Mouse (Mus musculus) hindbrain, embryonic 10.5 days (tissue): ENCODE data around the gene 4930564D02Rik. TPM values are rescaled to one million over a fixed set of nuclear protein-coding genes. Genes with fewer than 3 reads are reported as not detected.

Experiments
- DNase-seq: peaks from one replicate; pipeline ENCODE4 v3.0.0-alpha.2; 2017; ENCODE audit warnings: low spot score
- H3K27ac ChIP-seq: fragments of 300-500 bp; sonication (generic); 2 replicates; pipeline ENCODE4 v1.5.1; 2016; ENCODE audit warnings: mild to moderate bottlenecking, moderate library complexity
- H3K27me3 ChIP-seq: fragments of 300-500 bp; sonication (generic); 2 replicates; pipeline ENCODE4 v1.6.1; 2016; ENCODE audit warnings: mild to moderate bottlenecking; ENCODE audit not compliant: poor library complexity, insufficient read depth, severe bottlenecking
- H3K36me3 ChIP-seq: fragments of 300-500 bp; sonication (generic); 2 replicates; pipeline ENCODE4 v1.6.1; 2016; ENCODE audit warnings: mild to moderate bottlenecking, moderate library complexity
- H3K4me1 ChIP-seq: fragments of 300-500 bp; sonication (generic); replicated peaks from 2 replicates; pipeline ENCODE4 v1.6.1; 2016; ENCODE audit warnings: mild to moderate bottlenecking
- H3K4me3 ChIP-seq: fragments of 300-500 bp; sonication (generic); 2 replicates; pipeline ENCODE4 v1.5.1; 2016; ENCODE audit warnings: mild to moderate bottlenecking, moderate library complexity
- H3K9me3 ChIP-seq: fragments of 300-500 bp; sonication (generic); 2 replicates; pipeline ENCODE4 v1.6.1; 2016; ENCODE audit warnings: mild to moderate bottlenecking, moderate library complexity
- WGBS: fragments of 180-500 bp; shearing (Covaris S2); methylation state at CpG from one replicate; pipeline ENCODE4 v1.1.7; 2016; 5-methylcytosine and 5-hydroxymethylcytosine counted together
- polyA plus RNA-seq: library from polyadenylated mRNA; unstranded; fragments of >200 nt; fragmentation: Nextera tagmentation; extraction: Ambion mirVana; gene quantifications from 2 replicates; pipeline ENCODE4 v1.2.1, GENCODE M21; 2016

4930564D02Rik gene
- not detected in 2 replicates for polyA plus RNA-seq

DNA sequence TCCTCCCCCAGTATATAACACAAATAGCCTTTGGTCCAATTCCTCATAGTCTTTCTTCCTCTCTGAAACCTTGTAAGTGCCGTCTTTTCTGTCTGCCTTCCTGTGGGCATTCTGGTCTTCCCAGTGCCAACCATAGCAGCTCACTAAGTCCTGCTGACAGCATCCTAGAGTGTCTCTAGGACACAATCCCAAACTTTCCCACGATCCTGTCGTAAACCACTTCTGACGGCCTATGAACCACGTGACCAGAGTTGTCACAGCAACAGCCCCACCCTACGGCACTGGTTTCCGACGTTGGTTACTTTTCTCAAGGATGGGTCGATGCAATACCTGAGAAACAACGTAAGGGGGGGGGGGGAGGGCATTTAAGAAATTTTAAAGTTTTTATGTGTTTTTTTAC is at the start of gene 4930564D02Rik:
Gene 4930564D02Rik (plus strand): TSS at position 301 of the 400 bp plus-strand sequence.
- Histone ChIP-seq H3K4me3 (no peak within 1 kb of the TSS), H3K36me3 (no peaks in the 10 kb centered on the region), H3K4me1 (no peaks in the 10 kb centered on the region), H3K27ac (no peak within 1 kb of the TSS), H3K9me3 (no peaks in the 10 kb centered on the region), H3K27me3 (no peaks in the 10 kb centered on the region)
- WGBS: 92% methylated on average over 10 of the region's 10 CpGs
- DNase-seq: no peak

DNA sequence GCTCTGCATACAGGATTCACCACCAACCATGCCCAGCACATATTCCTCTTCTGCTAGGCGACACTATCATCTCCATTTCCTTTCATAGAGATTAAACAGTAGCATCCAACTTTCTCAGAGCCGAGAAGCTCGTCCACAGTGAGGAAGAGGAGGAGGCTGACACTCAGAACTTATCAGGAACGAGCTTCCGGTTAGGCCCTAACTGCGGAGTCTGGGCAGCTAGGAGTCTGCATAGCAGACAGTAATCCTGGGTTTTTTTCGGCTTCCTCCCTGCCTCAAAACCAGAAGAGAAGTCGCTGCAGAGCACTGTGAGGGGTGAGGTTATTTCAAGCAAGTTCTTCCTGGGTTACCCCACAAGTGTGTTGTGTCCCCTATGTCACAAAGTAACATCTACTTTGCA is 49.3 kb upstream of the 4930564D02Rik start:
- H3K27ac ChIP-seq: no peak overlapping the region
- H3K4me1 ChIP-seq: peaks cover 6% of the 10 kb centered on the region; the same call in 1 of the 2 replicates
- H3K9me3 ChIP-seq: no peaks in the 10 kb centered on the region
- no peak overlapping the region for H3K4me3 ChIP-seq
- peaks cover 37% of the 10 kb centered on the region for H3K36me3 ChIP-seq
- no peak for DNase-seq
- no peaks in the 10 kb centered on the region for H3K27me3 ChIP-seq
- WGBS: 93% methylated on average over 8 of the region's 8 CpGs

DNA sequence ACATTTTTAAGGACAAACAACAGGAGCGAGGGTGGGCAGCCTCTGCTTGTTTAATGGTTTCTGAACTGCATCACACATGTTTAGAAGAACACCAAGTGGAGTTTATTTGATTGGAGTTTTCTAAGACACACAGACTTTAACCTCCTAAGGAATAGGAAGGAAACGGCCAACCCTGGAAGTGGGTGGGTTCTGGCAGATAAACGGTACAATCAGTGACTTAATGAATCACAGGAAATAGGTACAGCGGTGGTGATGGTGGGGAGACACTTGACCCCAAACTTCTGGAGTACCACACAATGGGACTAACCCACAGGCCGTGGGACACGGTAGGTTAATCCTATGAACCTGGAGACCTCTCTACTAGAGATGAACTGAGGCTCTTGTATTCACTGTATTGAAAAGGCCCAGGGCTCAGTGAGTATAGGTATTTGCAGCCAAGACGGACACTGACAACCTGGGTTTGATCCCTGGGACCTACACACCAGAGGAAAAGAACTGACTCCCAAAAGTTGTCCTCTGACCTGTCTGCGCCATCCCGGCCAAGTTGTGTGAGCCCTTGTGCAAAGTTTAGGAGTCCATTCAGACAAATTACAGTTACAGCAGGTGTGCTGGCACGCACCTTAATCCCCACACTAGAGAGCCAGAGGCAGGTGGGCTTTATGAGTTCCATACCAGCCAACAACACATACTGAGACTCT is 48.4 kb upstream of the 4930564D02Rik start:
- no peak for DNase-seq
- WGBS: 87% methylated on average over 10 of the region's 10 CpGs
- H3K27me3 ChIP-seq: no peaks in the 10 kb centered on the region
- no peak overlapping the region for H3K27ac ChIP-seq
- H3K9me3 ChIP-seq: no peaks in the 10 kb centered on the region
- no peak overlapping the region for H3K4me3 ChIP-seq
- H3K4me1 ChIP-seq: peaks cover 6% of the 10 kb centered on the region; the same call in 1 of the 2 replicates
- H3K36me3 ChIP-seq: peaks cover 39% of the 10 kb centered on the region

DNA sequence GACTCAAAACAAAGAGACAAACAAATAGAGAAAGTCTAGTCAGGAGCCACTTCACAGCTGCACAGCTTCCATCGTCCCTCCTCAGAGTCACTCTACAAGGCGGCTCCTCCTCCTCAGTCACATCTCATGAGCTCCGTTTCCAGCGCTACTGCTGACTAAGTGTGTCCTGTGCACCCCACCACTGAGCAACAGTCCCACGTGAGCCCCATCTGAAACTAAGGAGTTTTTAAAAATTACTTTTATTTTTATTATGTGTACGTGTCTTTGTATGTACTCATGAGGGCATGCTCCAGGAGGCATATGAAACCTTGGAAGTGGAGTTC is 47.9 kb upstream of the 4930564D02Rik start:
- DNase-seq: no peak
- H3K4me1 ChIP-seq: peaks cover 6% of the 10 kb centered on the region; the same call in 1 of the 2 replicates
- no peaks in the 10 kb centered on the region for H3K27me3 ChIP-seq
- peaks cover 39% of the 10 kb centered on the region for H3K36me3 ChIP-seq
- no peak overlapping the region for H3K4me3 ChIP-seq
- WGBS: 95% methylated on average over 6 of the region's 6 CpGs
- H3K9me3 ChIP-seq: no peaks in the 10 kb centered on the region
- no peak overlapping the region for H3K27ac ChIP-seq

DNA sequence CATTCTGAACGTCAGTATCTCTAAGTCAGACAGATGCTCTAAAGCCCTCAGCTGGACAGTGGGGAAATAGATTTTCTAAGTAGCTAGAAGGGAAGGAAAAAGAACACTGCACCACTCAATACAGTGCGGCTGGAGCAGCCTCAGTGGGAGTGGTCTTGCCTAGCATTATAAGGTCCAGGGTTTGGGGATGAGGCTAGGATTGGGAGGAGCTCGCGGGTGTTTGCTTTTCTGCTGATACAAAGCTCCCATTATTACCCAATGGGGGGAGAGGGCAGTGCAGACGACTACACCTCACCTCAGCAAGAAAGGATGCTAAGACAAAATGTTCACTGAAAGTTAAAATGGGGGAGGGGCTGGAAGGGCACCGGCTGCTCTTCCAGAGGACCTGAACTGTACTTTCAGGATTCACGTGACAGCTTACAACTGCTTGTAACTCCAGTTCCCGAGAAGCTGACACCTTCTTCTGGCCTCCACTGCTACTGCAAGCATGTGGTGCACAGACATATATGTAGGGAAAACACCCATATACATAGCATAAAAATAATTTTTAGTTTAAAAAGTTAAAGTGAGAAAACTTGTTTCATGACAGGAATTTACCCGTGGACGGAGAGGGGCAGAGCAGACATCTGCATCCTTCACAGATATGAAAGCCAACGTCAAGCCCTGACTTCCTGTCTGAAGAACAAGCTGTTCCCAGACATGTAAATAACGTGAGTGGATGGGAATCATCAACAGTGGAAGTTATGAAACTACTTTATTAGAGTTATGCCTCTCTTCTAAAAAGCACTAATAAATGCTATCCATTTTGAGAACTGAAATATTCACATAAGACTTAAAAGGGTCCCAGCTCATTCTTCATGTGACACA is 46.6 kb upstream of the 4930564D02Rik start:
- Histone ChIP-seq H3K9me3 (no peaks in the 10 kb centered on the region), H3K4me1 (peaks cover 6% of the 10 kb centered on the region; the same call in 1 of the 2 replicates), H3K4me3 (no peak overlapping the region), H3K27ac (no peak overlapping the region), H3K36me3 (peaks cover 42% of the 10 kb centered on the region), H3K27me3 (no peaks in the 10 kb centered on the region)
- DNase-seq: no peak
- WGBS: 64% methylated on average over 12 of the region's 12 CpGs

DNA sequence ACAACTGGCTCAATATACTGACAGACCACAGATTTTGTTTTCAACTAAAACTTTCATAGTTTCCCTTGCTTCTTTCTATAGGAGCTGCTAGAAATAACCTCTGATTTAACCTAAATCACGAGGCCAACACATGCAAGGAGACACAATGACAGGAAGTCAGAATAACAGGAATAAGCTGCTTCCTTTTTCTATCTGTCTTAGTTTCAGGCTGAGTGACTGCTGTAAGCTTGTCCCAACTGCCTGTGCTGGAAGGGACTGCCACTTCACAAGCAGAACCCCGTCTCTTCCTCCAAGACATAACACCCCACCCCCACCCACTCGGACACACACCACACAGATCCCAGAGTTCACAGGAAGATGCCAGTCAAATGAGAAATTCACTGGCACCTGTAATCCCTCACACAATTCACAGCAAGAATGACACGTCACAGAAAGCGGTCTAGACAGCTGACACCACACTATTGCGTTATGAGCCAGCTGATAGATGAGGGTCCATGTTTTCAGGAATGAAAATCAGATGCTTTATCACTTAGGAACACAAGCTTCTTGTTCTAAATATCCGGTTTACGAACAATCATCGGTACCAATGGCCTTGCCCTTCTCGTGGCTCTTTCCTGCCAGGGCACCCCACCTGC is 43.2 kb upstream of the 4930564D02Rik start:
- Histone ChIP-seq H3K9me3 (no peaks in the 10 kb centered on the region), H3K27ac (no peak overlapping the region), H3K27me3 (no peaks in the 10 kb centered on the region), H3K36me3 (peaks cover 42% of the 10 kb centered on the region), H3K4me1 (peaks cover 6% of the 10 kb centered on the region; the same call in 1 of the 2 replicates), H3K4me3 (no peak overlapping the region)
- WGBS: 89% methylated on average over 10 of the region's 10 CpGs
- no peak for DNase-seq

DNA sequence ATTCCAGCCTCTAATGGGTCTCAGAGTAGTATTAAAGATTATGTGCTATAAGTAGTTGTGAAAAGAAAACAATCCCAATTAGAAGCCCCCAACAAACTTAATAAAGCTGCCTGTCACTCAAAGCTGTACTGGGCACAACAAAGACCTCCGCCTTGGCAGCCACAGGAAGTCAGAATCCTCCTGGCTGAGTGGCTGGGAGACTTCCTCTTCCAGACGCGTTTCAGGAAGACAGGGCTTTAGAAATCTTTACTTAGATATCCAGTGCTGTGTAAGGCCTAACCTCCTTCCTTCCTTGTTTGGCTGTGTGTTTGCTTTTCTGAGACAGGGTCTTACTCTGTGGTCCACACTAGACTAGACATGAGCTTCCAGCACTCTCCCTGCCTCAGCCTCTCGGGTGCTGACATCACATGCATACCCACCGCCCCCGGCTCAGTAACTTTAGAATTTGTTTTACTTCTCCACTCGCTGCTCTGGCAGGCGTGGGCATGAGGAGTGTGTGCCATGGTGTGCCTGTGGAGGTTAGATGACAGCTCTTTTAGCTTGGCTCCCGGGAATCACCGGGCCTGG is 30.3 kb upstream of the 4930564D02Rik start:
- Histone ChIP-seq H3K27me3 (no peaks in the 10 kb centered on the region), H3K27ac (no peak overlapping the region), H3K4me1 (no peaks in the 10 kb centered on the region), H3K9me3 (no peaks in the 10 kb centered on the region), H3K4me3 (no peak overlapping the region), H3K36me3 (peaks cover 84% of the 10 kb centered on the region)
- 88% methylated on average over 10 of the region's 10 CpGs for WGBS
- DNase-seq: no peak

DNA sequence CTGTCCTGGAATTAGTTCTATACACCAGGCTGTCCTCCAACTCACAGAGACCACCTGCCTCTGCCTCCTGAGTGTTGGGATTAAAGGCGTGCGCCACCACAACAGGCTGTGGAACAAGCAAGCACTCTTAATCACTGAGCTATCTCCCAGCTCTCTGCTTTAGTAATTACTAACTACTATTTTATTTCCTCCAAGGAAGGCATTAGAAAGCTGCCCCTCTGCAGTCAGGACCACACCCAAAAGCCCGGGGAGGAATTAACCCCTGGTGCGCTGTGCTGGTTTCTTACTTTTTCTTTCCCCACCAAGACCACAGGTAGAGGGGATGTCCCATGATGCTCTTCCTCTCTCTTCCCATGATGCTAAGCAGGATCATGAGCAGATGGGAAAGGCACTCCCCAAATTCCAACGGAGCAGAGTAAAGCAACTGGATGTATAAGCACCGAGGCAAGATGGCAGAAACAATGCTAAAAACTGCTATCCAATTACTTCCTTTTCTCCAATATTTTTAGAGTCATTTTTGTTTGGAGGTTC is 29.3 kb upstream of the 4930564D02Rik start:
- no peaks in the 10 kb centered on the region for H3K4me1 ChIP-seq
- no peak overlapping the region for H3K4me3 ChIP-seq
- H3K36me3 ChIP-seq: peaks cover 74% of the 10 kb centered on the region
- DNase-seq: no peak
- no peaks in the 10 kb centered on the region for H3K27me3 ChIP-seq
- H3K9me3 ChIP-seq: no peaks in the 10 kb centered on the region
- no peak overlapping the region for H3K27ac ChIP-seq
- 92% methylated on average over 6 of the region's 6 CpGs for WGBS

DNA sequence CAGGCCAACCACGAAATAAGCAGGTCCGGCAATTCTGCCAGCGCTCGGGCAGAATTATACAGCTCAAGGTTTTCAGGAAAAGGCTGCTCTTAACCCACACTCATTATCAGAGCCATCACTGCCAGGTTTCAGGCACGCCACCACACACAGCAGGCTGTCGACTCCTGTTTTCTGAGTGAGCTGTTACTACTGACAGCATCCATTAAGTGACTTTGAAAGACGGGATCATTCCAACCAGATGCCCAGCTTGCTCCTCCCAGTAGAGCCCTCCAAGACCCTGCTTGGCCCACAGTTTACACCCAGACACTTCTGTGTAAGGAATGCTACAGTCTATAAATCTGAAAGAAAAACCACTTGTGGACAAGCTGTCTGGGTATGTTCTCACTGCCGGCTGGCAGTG is 26.6 kb upstream of the 4930564D02Rik start:
- H3K27ac ChIP-seq: no peak overlapping the region
- H3K27me3 ChIP-seq: no peaks in the 10 kb centered on the region
- H3K4me1 ChIP-seq: peaks cover 10% of the 10 kb centered on the region
- no peak overlapping the region for H3K4me3 ChIP-seq
- DNase-seq: no peak
- H3K36me3 ChIP-seq: peaks cover 47% of the 10 kb centered on the region
- H3K9me3 ChIP-seq: no peaks in the 10 kb centered on the region
- 67% methylated on average over 8 of the region's 8 CpGs for WGBS

DNA sequence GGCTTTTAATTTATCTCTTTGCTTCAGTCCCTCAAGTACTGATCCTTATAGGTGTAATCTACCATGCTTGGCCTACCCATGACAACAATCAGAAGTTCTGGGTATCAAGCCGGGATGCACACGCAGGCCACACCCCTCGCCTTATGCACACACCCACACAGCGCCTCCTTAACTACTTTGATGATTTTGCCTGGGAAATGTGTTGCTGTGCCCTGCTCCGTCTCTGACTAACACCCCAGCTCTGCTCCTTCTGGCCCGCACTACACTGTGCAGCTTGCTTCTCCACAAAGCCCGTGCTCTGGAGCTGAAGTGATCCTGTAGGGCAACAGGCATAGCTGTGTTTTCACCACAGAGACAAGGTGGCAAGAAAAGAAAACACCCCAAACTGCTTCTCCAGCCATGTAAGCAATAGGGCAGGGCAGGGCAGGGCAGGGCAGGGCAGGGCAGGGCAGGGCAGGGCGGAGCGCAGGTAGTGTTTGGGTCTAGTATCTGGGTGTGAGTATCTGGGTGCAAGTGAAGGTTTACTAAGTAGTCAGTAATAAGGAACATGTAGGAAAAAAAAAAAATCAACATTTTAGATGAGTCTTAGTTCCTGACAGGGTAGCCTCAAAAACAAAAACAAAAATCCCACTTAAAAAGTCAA is 25.5 kb upstream of the 4930564D02Rik start:
- DNase-seq: no peak
- 93% methylated on average over 9 of the region's 9 CpGs for WGBS
- H3K4me3 ChIP-seq: no peak overlapping the region
- no peak overlapping the region for H3K27ac ChIP-seq
- H3K4me1 ChIP-seq: peaks cover 10% of the 10 kb centered on the region
- H3K9me3 ChIP-seq: no peaks in the 10 kb centered on the region
- no peaks in the 10 kb centered on the region for H3K27me3 ChIP-seq
- peaks cover 36% of the 10 kb centered on the region for H3K36me3 ChIP-seq

DNA sequence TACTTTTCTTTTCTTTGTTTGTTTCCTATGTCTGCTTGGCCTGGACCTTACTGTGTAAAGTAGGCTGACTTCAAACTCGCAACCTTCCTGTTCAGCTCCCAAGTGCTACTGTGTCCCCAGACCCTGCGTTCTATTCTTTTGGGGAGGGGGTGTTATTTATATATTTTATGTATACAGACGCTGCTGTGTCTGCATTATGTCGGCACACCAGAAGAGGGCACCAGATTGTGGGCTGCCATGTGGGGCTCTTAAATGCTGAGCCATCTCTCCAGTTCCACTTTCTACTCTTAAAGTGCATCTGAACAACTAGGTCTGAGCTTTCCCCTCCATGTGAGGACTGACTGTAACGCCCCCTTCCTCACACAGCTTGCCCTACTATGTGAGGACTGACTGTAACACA is 22.9 kb upstream of the 4930564D02Rik start:
- Histone ChIP-seq H3K27me3 (no peaks in the 10 kb centered on the region), H3K9me3 (no peaks in the 10 kb centered on the region), H3K27ac (no peak overlapping the region), H3K36me3 (peaks cover 10% of the 10 kb centered on the region), H3K4me1 (peaks cover 14% of the 10 kb centered on the region), H3K4me3 (no peak overlapping the region)
- 86% methylated on average over 5 of the region's 5 CpGs for WGBS
- no peak for DNase-seq

DNA sequence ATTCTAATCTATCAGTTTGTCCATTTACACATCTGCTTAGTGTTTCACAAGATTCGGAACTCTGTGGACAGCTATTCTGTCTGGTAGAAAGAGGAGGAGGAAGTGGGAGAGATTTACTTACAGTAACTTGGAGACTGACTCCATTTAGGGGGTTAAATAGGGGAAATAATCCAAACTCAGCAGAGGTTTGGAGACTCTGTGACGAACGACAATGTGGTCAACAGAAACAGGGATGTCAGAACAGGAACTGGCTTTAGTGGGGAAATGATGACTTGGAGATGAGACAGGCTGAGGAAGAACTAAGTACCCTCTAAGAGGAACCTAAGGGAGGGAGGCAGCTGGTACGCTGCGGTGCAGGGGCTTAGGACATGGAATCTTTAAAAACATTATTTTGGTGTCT is 19.8 kb upstream of the 4930564D02Rik start:
- H3K36me3 ChIP-seq: peaks cover 4% of the 10 kb centered on the region
- H3K4me1 ChIP-seq: peaks cover 34% of the 10 kb centered on the region
- no peak overlapping the region for H3K27ac ChIP-seq
- 89% methylated on average over 5 of the region's 5 CpGs for WGBS
- no peaks in the 10 kb centered on the region for H3K27me3 ChIP-seq
- no peak overlapping the region for H3K4me3 ChIP-seq
- no peak for DNase-seq
- H3K9me3 ChIP-seq: no peaks in the 10 kb centered on the region
